Mouse (Mus musculus) kidney, embryonic 14.5 days (tissue): ENCODE results near the gene Foxa3. TPM values are rescaled to one million over a fixed set of nuclear protein-coding genes. Genes with fewer than 3 reads are reported as not detected.
A peak's percentile ranks its signal among the peaks of the same experiment; 100 is the strongest.

Experiments
- ATAC-seq: fragments of 200-750 bp; cut with Nextera tagmentation; 2 replicates; pipeline ENCODE4 v1.8.0; 2017; ENCODE audit warnings: moderate number of reproducible peaks, mild to moderate bottlenecking, moderate TSS enrichment, moderate library complexity; ENCODE audit not compliant: low FRiP score, low TSS enrichment
- H3K27ac ChIP-seq: fragments of 300-500 bp; sonication (generic); 2 replicates; pipeline ENCODE4 v1.5.1; 2014; ENCODE audit warnings: low read depth, mild to moderate bottlenecking, low read length, moderate library complexity, mixed read lengths
- H3K27me3 ChIP-seq: fragments of 300-500 bp; sonication (generic); 2 replicates; pipeline ENCODE4 v1.6.1; 2014; ENCODE audit warnings: mild to moderate bottlenecking, low read length; ENCODE audit not compliant: control insufficient read depth, insufficient read depth
- H3K36me3 ChIP-seq: fragments of 300-500 bp; sonication (generic); 2 replicates; pipeline ENCODE4 v1.6.1; 2014; ENCODE audit warnings: low read length, mixed read lengths; ENCODE audit not compliant: control insufficient read depth, insufficient read depth
- H3K4me1 ChIP-seq: fragments of 300-500 bp; sonication (generic); 2 replicates; pipeline ENCODE4 v1.6.1; 2014; ENCODE audit warnings: low read length, mixed read lengths; ENCODE audit not compliant: control insufficient read depth, insufficient read depth
- H3K4me2 ChIP-seq: fragments of 300-500 bp; sonication (generic); replicated peaks from 2 replicates; pipeline ENCODE4 v1.6.1; 2014; ENCODE audit warnings: low read depth, mild to moderate bottlenecking, low read length
- H3K4me3 ChIP-seq: fragments of 300-500 bp; sonication (generic); 2 replicates; pipeline ENCODE4 v1.5.1; 2014; ENCODE audit warnings: mild to moderate bottlenecking, low read length
- H3K9ac ChIP-seq: fragments of 300-500 bp; sonication (generic); 2 replicates; pipeline ENCODE4 v1.6.1; 2014; ENCODE audit warnings: low read depth, mild to moderate bottlenecking, low read length, moderate library complexity
- H3K9me3 ChIP-seq: fragments of 300-500 bp; sonication (generic); 2 replicates; pipeline ENCODE4 v1.6.1; 2016; ENCODE audit warnings: low read length; ENCODE audit not compliant: control insufficient read depth
- WGBS: fragments of 180-500 bp; shearing (Covaris S2); extraction: QIAGEN DNeasy Blood & Tissue Kit; methylation state at CpG from one replicate; pipeline ENCODE4 v1.1.7; 2014; 5-methylcytosine and 5-hydroxymethylcytosine counted together
- polyA plus RNA-seq: library from polyadenylated mRNA; unstranded; fragments of >200 nt; fragmentation: Nextera tagmentation; extraction: Ambion mirVana; gene quantifications from 2 replicates; pipeline ENCODE4 v1.2.1, GENCODE M21; 2014

Foxa3 gene
- polyA plus RNA-seq, 1 experiment from 2014 or later = not detected

GRCm38 (mm10) chr7:19054777-19055076 lies 31.4 kb upstream of the Foxa3 start:
- no peaks in the 10 kb centered on the region for H3K9me3 ChIP-seq

GRCm38 (mm10) chr7:19054047-19054776 lies 30.9 kb upstream of the Foxa3 start, which contains the start of gene Rsph6a:
TSS of gene Rsph6a (plus strand) at chr7:19054690.
- Histone ChIP-seq H3K27ac (no peak within 1 kb of the TSS), H3K4me2 (peak within 1 kb of the TSS; percentile 4; the same call in 1 of the 2 replicates), H3K9ac (0 out of 2 replicates have a peak within 1 kb of the TSS, but pooled peaks have one; percentile 2), H3K4me3 (no peak within 1 kb of the TSS), H3K36me3 (peaks cover 37% of the 10 kb centered on the region), H3K4me1 (no peaks in the 10 kb centered on the region), H3K27me3 (no peaks in the 10 kb centered on the region), H3K9me3 (no peaks in the 10 kb centered on the region)
- peak; percentile 69 for ATAC-seq
- WGBS = 35% methylated on average over 33 of the region's 33 CpGs

More at GRCm38 (mm10) chr7:19054777-19055076, 31.4 kb upstream of the Foxa3 start:
- peaks cover 33% of the 10 kb centered on the region for H3K36me3 ChIP-seq
- ATAC-seq = no peak; the same call in 1 of the 2 replicates
- no peaks in the 10 kb centered on the region for H3K4me1 ChIP-seq
- peak overlapping the region; percentile 4; the same call in 1 of the 2 replicates for H3K4me2 ChIP-seq
- H3K27me3 ChIP-seq = no peaks in the 10 kb centered on the region
- H3K4me3 ChIP-seq = no peak overlapping the region
- WGBS = 74% methylated on average over 9 of the region's 9 CpGs
- H3K27ac ChIP-seq = no peak overlapping the region
- no peak overlapping the region for H3K9ac ChIP-seq

- Histone ChIP-seq H3K36me3 (peaks cover 48% of the 10 kb centered on the region), H3K4me3 (no peak overlapping the region), H3K27me3 (no peaks in the 10 kb centered on the region), H3K9ac (no peak overlapping the region), H3K27ac (no peak overlapping the region), H3K9me3 (no peaks in the 10 kb centered on the region), H3K4me2 (no peak overlapping the region), H3K4me1 (no peaks in the 10 kb centered on the region)
- ATAC-seq = no peak
- 90% methylated on average over 7 of the region's 7 CpGs for WGBS
These were observed 29.8 kb upstream of the Foxa3 start for GRCm38 (mm10) chr7:19053136-19053532.

- Histone ChIP-seq H3K36me3 (peaks cover 54% of the 10 kb centered on the region), H3K9ac (no peak overlapping the region), H3K4me2 (no peak overlapping the region), H3K4me1 (no peaks in the 10 kb centered on the region), H3K27me3 (no peaks in the 10 kb centered on the region), H3K27ac (no peak overlapping the region), H3K4me3 (no peak overlapping the region), H3K9me3 (no peaks in the 10 kb centered on the region)
- WGBS = 90% methylated on average over 15 of the region's 15 CpGs
- ATAC-seq = no peak
These were observed 29.2 kb upstream of the Foxa3 start for GRCm38 (mm10) chr7:19052345-19053135.

- WGBS = 61% methylated on average over 4 of the region's 4 CpGs
- H3K27me3 ChIP-seq = no peaks in the 10 kb centered on the region
- H3K9me3 ChIP-seq = no peaks in the 10 kb centered on the region
- no peaks in the 10 kb centered on the region for H3K4me1 ChIP-seq
- no peak overlapping the region for H3K4me2 ChIP-seq
- H3K36me3 ChIP-seq = peaks cover 67% of the 10 kb centered on the region
- no peak overlapping the region for H3K4me3 ChIP-seq
- H3K9ac ChIP-seq = no peak overlapping the region
- ATAC-seq = no peak
- H3K27ac ChIP-seq = no peak overlapping the region
These were observed 27.8 kb upstream of the Foxa3 start for GRCm38 (mm10) chr7:19051161-19051560.

GRCm38 (mm10) chr7:19050172-19050571 lies 26.8 kb upstream of the Foxa3 start:
- 80% methylated on average over 8 of the region's 8 CpGs for WGBS
- no peak overlapping the region for H3K4me3 ChIP-seq
- peaks cover 77% of the 10 kb centered on the region for H3K36me3 ChIP-seq
- no peaks in the 10 kb centered on the region for H3K4me1 ChIP-seq
- no peaks in the 10 kb centered on the region for H3K27me3 ChIP-seq
- H3K27ac ChIP-seq = no peak overlapping the region
- H3K9ac ChIP-seq = no peak overlapping the region
- no peaks in the 10 kb centered on the region for H3K9me3 ChIP-seq
- no peak for ATAC-seq
- no peak overlapping the region for H3K4me2 ChIP-seq

GRCm38 (mm10) chr7:19049252-19049651 lies 25.9 kb upstream of the Foxa3 start:
- 88% methylated on average over 5 of the region's 5 CpGs for WGBS

GRCm38 (mm10) chr7:19048006-19048527 lies 24.7 kb upstream of the Foxa3 start:
- no peaks in the 10 kb centered on the region for H3K27me3 ChIP-seq
- H3K4me1 ChIP-seq = no peaks in the 10 kb centered on the region
- no peaks in the 10 kb centered on the region for H3K9me3 ChIP-seq
- no peak for ATAC-seq
- no peak overlapping the region for H3K4me2 ChIP-seq
- peaks cover 95% of the 10 kb centered on the region for H3K36me3 ChIP-seq
- H3K4me3 ChIP-seq = no peak overlapping the region
- no peak overlapping the region for H3K9ac ChIP-seq
- no peak overlapping the region for H3K27ac ChIP-seq
- WGBS = 90% methylated on average over 14 of the region's 14 CpGs

More at GRCm38 (mm10) chr7:19049252-19049651, 25.9 kb upstream of the Foxa3 start:
- H3K4me3 ChIP-seq = no peak overlapping the region
- H3K4me2 ChIP-seq = no peak overlapping the region
- no peak overlapping the region for H3K27ac ChIP-seq
- ATAC-seq = no peak
- peaks cover 83% of the 10 kb centered on the region for H3K36me3 ChIP-seq
- H3K9me3 ChIP-seq = no peaks in the 10 kb centered on the region
- no peaks in the 10 kb centered on the region for H3K27me3 ChIP-seq
- H3K4me1 ChIP-seq = no peaks in the 10 kb centered on the region
- no peak overlapping the region for H3K9ac ChIP-seq
